Mouse (Mus musculus) ovary, postnatal 14 days (tissue): ENCODE measurements around the gene Lrrc4.

Experiments used
- DNase-seq: peaks from one replicate; pipeline ENCODE4 v3.0.0; 2022; ENCODE audit warnings: low spot score

The Lrrc4 gene

GRCm38 (mm10) chr6:28672388-28672787, 159.2 kb downstream of the Lrrc4 start:
- DNase-seq = no peak

GRCm38 (mm10) chr6:28669251-28669650, 162.3 kb downstream of the Lrrc4 start:
- DNase-seq = no peak

GRCm38 (mm10) chr6:28667586-28667985, 164.0 kb downstream of the Lrrc4 start:
- DNase-seq = no peak

GRCm38 (mm10) chr6:28664716-28665115, 166.8 kb downstream of the Lrrc4 start:
- DNase-seq = no peak

- DNase-seq = no peak
Observed at GRCm38 (mm10) chr6:28663670-28664069, 167.9 kb downstream of the Lrrc4 start.

GRCm38 (mm10) chr6:28663004-28663403, 168.5 kb downstream of the Lrrc4 start:
- DNase-seq = no peak

- no peak for DNase-seq
Observed at GRCm38 (mm10) chr6:28656511-28656910, 175.0 kb downstream of the Lrrc4 start.

GRCm38 (mm10) chr6:28645231-28645630, 186.3 kb downstream of the Lrrc4 start:
- no peak for DNase-seq

- no peak for DNase-seq
Observed at GRCm38 (mm10) chr6:28642909-28643308, 188.6 kb downstream of the Lrrc4 start.

GRCm38 (mm10) chr6:28640088-28640487, 191.5 kb downstream of the Lrrc4 start:
- DNase-seq = no peak

- DNase-seq = no peak
Observed at GRCm38 (mm10) chr6:28635531-28636348, 195.8 kb downstream of the Lrrc4 start.

- DNase-seq = no peak
Observed at GRCm38 (mm10) chr6:28635092-28635491, 196.5 kb downstream of the Lrrc4 start.

- no peak for DNase-seq
Observed at GRCm38 (mm10) chr6:28633656-28634055, 197.9 kb downstream of the Lrrc4 start.

- DNase-seq = no peak
Observed at GRCm38 (mm10) chr6:28633120-28633519, 198.4 kb downstream of the Lrrc4 start.

GRCm38 (mm10) chr6:28630926-28631325, 200.6 kb downstream of the Lrrc4 start:
- no peak for DNase-seq

- no peak for DNase-seq
Observed at GRCm38 (mm10) chr6:28629866-28630265, 201.7 kb downstream of the Lrrc4 start.

- no peak for DNase-seq
Observed at GRCm38 (mm10) chr6:28628408-28628807, 203.1 kb downstream of the Lrrc4 start.

GRCm38 (mm10) chr6:28622963-28623362, 208.6 kb downstream of the Lrrc4 start:
- DNase-seq = no peak

GRCm38 (mm10) chr6:28622522-28622921, 209.0 kb downstream of the Lrrc4 start:
- no peak for DNase-seq

- no peak for DNase-seq
Observed at GRCm38 (mm10) chr6:28621961-28622360, 209.6 kb downstream of the Lrrc4 start.

- no peak for DNase-seq
Observed at GRCm38 (mm10) chr6:28621431-28621830, 210.1 kb downstream of the Lrrc4 start.

GRCm38 (mm10) chr6:28618751-28619153, 212.8 kb downstream of the Lrrc4 start:
- peak; percentile 13 for DNase-seq

- DNase-seq = no peak
Observed at GRCm38 (mm10) chr6:28618299-28618698, 213.2 kb downstream of the Lrrc4 start.

- no peak for DNase-seq
Observed at GRCm38 (mm10) chr6:28615966-28616365, 215.6 kb downstream of the Lrrc4 start.
